Mouse (Mus musculus): ENCODE results near the gene Capns2. TPM values are rescaled to one million over a fixed set of nuclear protein-coding genes. Genes with fewer than 3 reads are reported as not detected.

The Capns2 gene
- polyA plus RNA-seq, 1 experiment, result not detected

- no peak for TF ChIP-seq GATA1 (IDR thresholded peaks at IDR 0.05; ENCODE audit: low read length)
Measured at GRCm38 (mm10) chr8:92896611-92897010, 4.6 kb upstream of the Capns2 start.

DNA sequence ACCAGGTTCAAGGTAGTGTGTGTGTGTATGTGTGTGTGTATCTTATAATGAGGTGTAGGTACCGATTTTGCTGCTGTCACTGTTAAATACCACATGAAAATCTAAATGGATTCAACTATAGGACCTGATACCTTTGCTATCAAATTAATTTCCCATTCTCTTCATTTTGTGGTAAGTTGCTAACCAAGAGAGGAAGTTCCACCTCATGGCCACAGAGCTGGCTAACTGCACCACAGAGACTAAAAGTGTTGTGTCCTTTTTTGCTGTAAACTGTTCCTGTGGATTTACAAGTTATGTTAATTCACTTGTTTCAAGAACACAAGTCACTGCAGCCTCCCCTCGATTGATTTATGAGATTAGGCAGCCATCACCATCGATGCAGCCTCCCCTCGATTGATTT is 3.4 kb upstream of the Capns2 start:
- TF ChIP-seq GATA1 (IDR thresholded peaks at IDR 0.05; ENCODE audit: low read length), result no peak

DNA sequence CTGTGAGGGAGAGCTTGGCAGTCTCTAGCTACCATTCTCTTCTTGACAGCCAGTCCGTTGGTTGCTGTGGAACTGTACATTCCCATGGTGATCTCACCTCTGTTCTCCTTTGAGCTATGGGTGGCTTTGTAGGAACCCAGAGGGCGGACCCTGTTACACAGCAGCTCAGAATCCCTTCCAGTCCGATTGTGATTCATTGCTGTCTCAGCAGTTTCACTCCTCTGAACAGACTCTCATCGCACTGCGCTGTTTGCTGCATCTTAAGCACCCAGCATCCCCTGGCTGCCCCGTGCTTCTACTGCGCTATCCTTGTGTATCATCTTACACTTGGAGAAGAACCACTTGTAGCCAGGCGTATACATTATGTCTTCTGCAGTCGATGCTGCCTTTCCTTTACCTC is 1.6 kb upstream of the Capns2 start:
- no peak for TF ChIP-seq GATA1 (IDR thresholded peaks at IDR 0.05; ENCODE audit: low read length)

GRCm38 (mm10) chr8:92902981-92903380 is 1.8 kb downstream of the Capns2 start:
- no peak for TF ChIP-seq GATA1 (IDR thresholded peaks at IDR 0.05; ENCODE audit: low read length)

DNA sequence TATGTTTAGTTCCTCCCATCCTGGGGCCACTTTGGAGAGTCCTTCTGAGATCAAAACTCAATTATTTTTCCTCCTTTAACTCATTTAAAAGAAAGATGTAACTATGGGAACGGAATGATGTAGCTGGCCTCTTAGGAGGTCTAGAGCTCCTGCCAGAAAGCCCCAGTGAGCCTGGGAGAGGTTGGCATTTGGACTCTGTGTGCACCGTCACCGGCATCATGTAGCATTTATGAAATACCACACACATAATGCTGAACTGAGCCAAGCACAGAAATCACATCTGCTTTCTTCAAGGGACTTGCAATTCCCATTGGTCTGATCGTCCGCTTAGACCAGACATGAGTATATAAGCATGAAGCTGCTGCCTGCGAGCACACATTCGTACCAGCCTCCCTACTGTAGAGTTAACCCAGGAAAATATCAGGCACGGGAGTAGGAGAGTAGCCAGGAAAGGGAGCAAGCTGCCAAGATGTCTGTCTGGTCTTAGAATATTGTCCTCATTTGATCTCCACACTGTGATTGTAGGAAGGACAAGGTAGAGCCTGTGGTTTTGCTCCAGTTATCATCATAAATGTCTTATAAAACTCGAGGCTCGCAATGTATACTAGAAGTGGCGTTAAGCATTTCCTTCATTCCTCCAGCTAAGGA is 2.4 kb downstream of the Capns2 start:
- no peak for TF ChIP-seq GATA1 (IDR thresholded peaks at IDR 0.05; ENCODE audit: low read length)

DNA sequence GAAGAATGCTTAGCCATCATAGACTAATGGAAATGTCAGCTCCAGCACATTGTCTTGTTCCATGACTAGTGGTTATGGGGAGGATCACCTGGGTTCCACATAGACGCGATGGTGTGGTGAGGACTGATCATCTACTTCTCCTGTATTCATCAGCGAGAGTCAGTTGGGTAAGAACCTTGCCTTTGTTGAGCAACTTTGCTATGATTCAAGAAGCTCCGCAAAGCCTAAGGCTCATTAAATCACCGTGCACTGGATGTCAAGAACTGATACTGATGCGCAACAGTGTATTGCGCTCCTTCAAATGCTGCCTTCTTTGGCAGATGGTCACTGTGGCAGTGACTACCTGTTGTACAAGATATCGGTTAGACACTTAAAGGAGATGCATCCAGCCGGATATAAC is 5.3 kb downstream of the Capns2 start:
- TF ChIP-seq GATA1 (IDR thresholded peaks at IDR 0.05; ENCODE audit: low read length), result no peak

- no peak for TF ChIP-seq GATA1 (IDR thresholded peaks at IDR 0.05; ENCODE audit: low read length)
Measured at GRCm38 (mm10) chr8:92908448-92908847, 7.2 kb downstream of the Capns2 start.

DNA sequence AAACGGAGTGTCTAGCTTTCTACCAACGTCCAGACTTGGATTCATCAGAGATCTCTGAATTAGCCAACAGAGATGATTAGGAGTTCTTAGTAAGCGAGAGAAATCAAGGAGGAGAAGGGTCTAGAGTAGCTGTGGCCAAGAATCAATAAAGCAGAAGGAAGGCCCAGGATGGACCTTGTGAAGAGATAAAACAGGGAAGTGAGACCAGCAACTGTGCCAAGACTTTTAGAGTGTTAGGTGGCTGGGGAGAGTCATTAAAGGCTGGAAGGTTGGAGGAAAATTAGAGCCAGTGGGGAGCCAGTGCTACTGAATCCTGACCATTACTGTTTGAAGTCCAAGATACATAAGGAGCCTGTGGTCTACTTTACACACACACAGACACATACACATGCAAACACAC is 10.3 kb downstream of the Capns2 start:
- TF ChIP-seq GATA1 (IDR thresholded peaks at IDR 0.05; ENCODE audit: low read length), result no peak

DNA sequence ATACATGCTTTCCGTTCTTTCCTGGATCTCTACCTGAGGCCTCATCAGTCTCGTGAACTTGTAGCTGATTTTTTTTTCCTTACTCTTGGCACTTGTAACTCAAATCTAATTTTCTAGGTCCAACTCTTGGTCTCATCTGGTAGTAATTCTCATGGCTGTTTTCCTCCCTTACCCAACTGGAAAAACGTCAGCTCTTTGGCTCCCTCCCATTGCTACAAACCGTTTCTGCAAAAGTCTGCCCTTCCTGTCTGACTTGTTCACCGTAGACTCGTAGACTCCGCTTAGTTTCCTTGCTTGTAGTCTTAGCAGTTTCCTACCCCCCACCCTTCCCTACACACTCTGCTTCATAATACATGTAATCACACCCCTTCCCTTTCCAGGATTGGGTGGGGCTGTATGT is 12.2 kb downstream of the Capns2 start:
- no peak for TF ChIP-seq GATA1 (IDR thresholded peaks at IDR 0.05; ENCODE audit: low read length)

DNA sequence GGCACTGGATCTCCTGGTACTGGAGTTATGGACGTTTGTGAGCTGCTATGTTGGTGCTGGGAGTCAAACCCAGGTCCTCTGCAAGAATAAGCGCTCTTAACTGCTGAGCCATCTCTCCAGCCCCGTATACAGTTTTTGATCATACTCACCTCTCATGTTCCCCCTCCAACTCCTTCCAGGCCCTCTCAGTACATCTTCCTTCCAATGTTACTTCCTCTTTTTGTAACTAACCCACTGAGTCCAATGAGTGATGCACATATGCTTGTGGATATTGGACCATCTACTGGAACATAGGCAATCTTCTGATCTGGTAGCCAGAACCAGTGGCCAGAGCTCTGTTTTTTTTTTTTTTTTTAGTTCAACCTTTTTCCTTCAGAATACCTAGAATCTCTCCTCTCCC is 14.9 kb downstream of the Capns2 start:
- TF ChIP-seq GATA1 (IDR thresholded peaks at IDR 0.05; ENCODE audit: low read length), result no peak

DNA sequence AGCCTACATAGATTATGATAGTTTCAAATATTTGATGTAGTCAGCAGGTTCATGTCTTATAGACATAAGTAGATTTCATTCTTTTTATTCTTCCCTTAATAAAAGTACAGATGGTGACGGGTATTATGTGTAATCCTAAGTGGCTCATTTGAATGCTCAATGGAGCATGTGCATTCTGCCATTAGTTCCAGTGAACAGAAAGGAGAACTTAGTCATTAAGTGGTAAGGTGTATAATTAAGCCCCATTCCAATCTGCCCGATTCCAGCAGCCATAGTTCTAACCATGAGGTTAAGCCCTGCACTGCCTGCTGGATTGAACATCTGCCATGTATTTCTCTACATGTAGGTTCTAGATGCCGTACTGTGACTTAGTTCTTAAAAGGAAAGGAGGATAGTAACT is 20.6 kb downstream of the Capns2 start:
- TF ChIP-seq GATA1 (IDR thresholded peaks at IDR 0.05; ENCODE audit: low read length), result no peak

- no peak for TF ChIP-seq GATA1 (IDR thresholded peaks at IDR 0.05; ENCODE audit: low read length)
Measured at GRCm38 (mm10) chr8:92928986-92929385, 27.8 kb downstream of the Capns2 start.

GRCm38 (mm10) chr8:92938056-92938455 is 36.8 kb downstream of the Capns2 start:
- no peak for TF ChIP-seq GATA1 (IDR thresholded peaks at IDR 0.05; ENCODE audit: low read length)

- no peak for TF ChIP-seq GATA1 (IDR thresholded peaks at IDR 0.05; ENCODE audit: low read length)
Measured at GRCm38 (mm10) chr8:92949071-92949470, 47.9 kb downstream of the Capns2 start.

- no peak for TF ChIP-seq GATA1 (IDR thresholded peaks at IDR 0.05; ENCODE audit: low read length)
Measured at GRCm38 (mm10) chr8:92950639-92951371, 49.6 kb downstream of the Capns2 start.

Other genes starting within 250 kb of the Capns2 start
- gene Irx6, start 227.1 kb upstream of the Capns2 start, polyA plus RNA-seq (2012), result not detected in 2 replicates
- not detected in 2 replicates for gene Mmp2, start 74.1 kb upstream of the Capns2 start, polyA plus RNA-seq (2012)
- not detected in 2 replicates for gene Lpcat2, start 46.1 kb upstream of the Capns2 start, polyA plus RNA-seq (2012)
- not detected in 2 replicates for gene Slc6a2, start 58.7 kb downstream of the Capns2 start, polyA plus RNA-seq (2012)
- gene Ces1a, start 146.8 kb downstream of the Capns2 start, polyA plus RNA-seq (2012), result not detected in 2 replicates
- not detected in 2 replicates for gene Ces1b, start 178.6 kb downstream of the Capns2 start, polyA plus RNA-seq (2012)
- not detected in 2 replicates for gene Ces1c, start 229.9 kb downstream of the Capns2 start, polyA plus RNA-seq (2012)